Mouse (Mus musculus) spleen, postnatal 4 days (tissue): ENCODE measurements around the gene Taf3.

Source experiments
- DNase-seq, 2 experiments: peaks; one replicate each; pipeline ENCODE4 v3.0.0; 2022; ENCODE audit warnings: low spot score in 2 of 2

Taf3 gene

GRCm38 (mm10) chr2:9876621-9877325, 171.6 kb downstream of the Taf3 start:
- no peak for DNase-seq

DNA sequence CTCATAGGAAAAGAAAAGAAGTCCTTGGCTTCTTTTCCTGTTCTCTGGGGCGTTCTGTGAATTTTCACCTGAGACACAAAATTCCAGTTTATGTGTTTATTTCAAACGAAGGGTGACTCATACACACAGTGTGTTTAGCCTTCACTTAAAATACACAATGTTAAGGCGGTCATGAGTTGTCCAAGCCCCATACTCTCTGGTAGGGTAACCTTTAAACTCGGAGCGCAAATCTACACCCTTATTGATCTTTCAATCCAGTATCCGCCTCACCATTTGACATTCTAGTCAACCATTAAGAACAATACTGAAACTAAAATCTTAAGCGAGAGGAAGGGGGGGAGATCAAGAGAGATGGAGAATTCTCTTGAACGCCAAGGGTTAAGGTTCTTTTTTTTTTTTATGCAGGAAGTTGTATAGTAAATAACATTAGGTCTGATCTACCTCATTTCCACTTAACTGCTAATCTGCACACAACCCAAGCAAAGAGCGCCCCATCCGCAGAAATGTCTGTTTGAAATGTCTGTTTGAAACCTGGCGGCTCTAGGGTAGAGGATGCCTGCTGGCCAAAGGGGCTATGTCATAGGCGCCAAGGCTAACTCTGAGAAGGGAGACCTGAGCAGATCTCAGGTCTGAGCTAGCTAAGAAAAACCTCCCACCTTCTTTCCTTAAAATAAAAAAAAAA, 172.6 kb downstream of the Taf3 start:
- no peak for DNase-seq

DNA sequence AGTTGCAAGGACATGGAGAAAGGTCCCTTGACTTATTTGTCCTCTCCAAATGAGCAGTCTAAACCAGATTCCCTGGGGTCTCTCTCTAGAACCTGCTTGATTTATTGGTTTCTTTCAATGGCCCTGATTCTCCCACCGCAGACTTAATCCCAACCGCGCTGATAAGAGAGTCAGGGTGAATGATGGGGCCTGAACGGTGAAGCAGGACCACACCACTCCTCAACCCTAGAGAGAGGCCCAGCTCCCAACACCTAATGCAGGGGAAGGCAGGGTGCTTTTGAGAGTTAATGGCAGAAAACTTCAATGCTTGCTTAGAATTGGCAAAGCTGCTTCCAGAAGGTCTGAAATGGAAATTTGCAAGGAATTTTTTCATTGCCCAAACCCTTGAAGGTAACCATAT, 173.2 kb downstream of the Taf3 start:
- no peak for DNase-seq

GRCm38 (mm10) chr2:9874467-9875219, 173.8 kb downstream of the Taf3 start:
- DNase-seq: no peak

DNA sequence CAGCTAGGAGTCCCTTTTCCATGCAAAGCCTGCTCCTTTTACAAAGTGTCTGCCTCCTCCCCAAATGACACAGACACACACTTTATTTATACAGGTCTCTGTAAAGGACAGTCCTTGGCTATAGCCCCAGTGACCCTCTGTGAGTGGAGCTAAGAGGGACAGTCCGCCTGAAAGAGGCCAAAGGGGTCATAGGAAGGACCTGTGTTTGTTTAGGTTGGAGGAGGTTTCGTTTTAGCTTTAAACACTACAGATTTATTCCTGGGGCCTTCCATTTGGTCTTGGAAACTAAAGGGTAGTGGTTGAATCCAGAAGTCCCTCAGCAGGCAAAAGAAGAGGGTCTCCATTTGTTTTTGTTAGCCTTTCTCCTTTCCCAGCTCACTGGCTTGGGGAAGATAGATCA, 174.6 kb downstream of the Taf3 start:
- DNase-seq: no peak

- no peak for DNase-seq
Observed at GRCm38 (mm10) chr2:9872682-9873081, 175.7 kb downstream of the Taf3 start.

DNA sequence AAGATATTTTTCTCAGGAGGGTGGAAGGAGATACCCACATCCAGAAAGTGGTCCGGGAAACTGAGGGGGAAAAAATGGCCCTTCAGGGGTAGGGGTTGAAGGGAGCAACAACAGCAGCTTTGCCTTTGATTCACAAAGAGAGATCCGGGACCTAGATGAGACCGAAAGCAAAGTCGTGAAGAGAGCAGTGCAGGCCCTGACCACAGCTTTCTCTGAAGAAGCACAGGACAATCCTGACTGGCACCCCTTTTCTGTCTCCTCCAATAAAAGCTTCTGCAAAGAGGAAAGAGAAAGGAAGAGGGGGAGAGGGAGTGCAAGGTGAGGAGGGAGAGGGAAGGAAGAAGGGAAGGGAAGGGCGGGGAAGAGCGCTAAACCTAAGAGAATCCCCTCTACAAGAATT, 176.6 kb downstream of the Taf3 start:
- DNase-seq: no peak

- no peak for DNase-seq
Observed at GRCm38 (mm10) chr2:9871141-9871716, 177.2 kb downstream of the Taf3 start.

DNA sequence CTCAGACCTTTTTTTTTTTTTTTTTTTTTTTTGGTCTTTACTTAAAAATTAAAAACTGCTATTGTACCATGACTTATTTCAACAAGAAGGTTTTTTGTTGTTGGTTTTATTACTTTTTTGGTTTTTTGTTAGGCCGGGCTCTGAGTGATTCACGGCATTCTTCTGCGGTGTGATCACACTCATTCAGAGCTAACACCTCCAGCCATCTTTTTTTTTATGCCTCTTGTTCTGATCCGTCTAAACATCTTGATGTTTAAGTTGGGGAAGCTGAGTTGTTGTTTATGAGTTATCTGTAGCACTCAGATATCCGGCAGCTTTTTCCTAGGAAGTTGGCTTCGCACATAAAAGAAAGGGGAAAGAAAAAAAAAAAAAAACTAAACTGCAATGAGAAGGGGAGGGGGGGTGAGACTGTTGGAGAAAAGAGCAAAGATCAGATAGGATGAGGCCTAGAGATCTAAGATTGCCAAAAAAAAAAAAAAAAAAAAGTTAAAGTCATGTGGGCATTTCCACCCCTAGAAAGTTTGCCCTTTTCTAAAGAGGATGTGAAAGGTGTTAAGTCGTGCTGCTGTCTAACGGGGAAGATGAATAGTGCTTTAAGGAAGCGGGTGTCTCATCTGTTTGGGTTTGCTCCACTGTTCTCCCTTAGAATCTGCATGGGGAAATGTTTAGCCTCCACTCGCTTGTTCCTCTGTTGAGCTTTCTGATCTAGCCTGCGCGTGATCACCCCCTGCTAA, 181.1 kb downstream of the Taf3 start:
- no peak for DNase-seq
